In genomic region chr7:133262161-133262560, GRCm38 (mm10) we compare ENCODE assay signal across 18 mouse cellular contexts.
A peak's percentile ranks its signal among the peaks of the same experiment; 100 is the strongest.
DNase-seq lines count a peak whose midpoint lies in the region; ATAC-seq and TF ChIP-seq lines count a peak whose summit lies in the region.
"Had no signal": no experiment of that assay in that cellular context is flagged by ENCODE, and none has a peak within 500 bp of the region (broad histone marks: within the 10 kb centered on the region; RNA-seq: fewer than 3 reads in every experiment).

No protein-coding gene starts in this region.

- DNase-seq in forebrain, postnatal 0 days, result peak; percentile 43
- no peak for DNase-seq in forebrain, embryonic 10.5 days (ENCODE audit: extremely low spot score, low spot score)
- DNase-seq in left cerebral cortex, postnatal 25 days (ENCODE audit: low spot score in 2 of 2), result peak; percentile 5 to 54
- DNase-seq in left cerebral cortex, postnatal 10 days (ENCODE audit: extremely low spot score in 1 of 2, low spot score in 2 of 2), result no peak
- DNase-seq in brain, adult 2 months (ENCODE audit: low read depth, low spot score), result peak; percentile 83
- peak; percentile 38 to 41 for DNase-seq in cerebellum, postnatal 10 days
- DNase-seq: adrenal gland, postnatal 25 days; gastrocnemius, adult 2 months; heart, adult 2 months; kidney, adult 2 months; liver, postnatal 0 days; thymus, adult 2 months had no signal

- no peaks in the 10 kb centered on the region for H3K9me3 ChIP-seq in forebrain, postnatal 0 days (ENCODE audit: low read length)
- no peaks in the 10 kb centered on the region for H3K9me3 ChIP-seq in forebrain, embryonic 10.5 days
- H3K9me3 ChIP-seq: limb, embryonic 15.5 days; midbrain, embryonic 15.5 days; neural tube, embryonic 12.5 days had no signal

- ATAC-seq in forebrain, postnatal 0 days, result no peak; the same call in 1 of the 2 replicates
- ATAC-seq in megakaryocyte progenitor cell, adult 5-6 weeks (replicated peaks; ENCODE audit: poor library complexity), result no peak
- ATAC-seq: hindbrain, embryonic 16.5 days; liver, postnatal 0 days; midbrain, embryonic 15.5 days had no signal

- no peaks in the 10 kb centered on the region for H3K4me1 ChIP-seq in forebrain, postnatal 0 days (ENCODE audit: insufficient read depth)
- H3K4me1 ChIP-seq in forebrain, embryonic 10.5 days, result no peaks in the 10 kb centered on the region
- H3K4me1 ChIP-seq: limb, embryonic 15.5 days; midbrain, embryonic 15.5 days; neural tube, embryonic 12.5 days had no signal

- no peaks in the 10 kb centered on the region for H3K36me3 ChIP-seq in forebrain, postnatal 0 days (ENCODE audit: insufficient read depth)
- no peaks in the 10 kb centered on the region for H3K36me3 ChIP-seq in forebrain, embryonic 10.5 days (replicated peaks)
- H3K36me3 ChIP-seq: limb, embryonic 15.5 days; midbrain, embryonic 15.5 days; neural tube, embryonic 12.5 days had no signal

- 56% methylated on average over 5 of the region's 5 CpGs for WGBS in forebrain, postnatal 0 days
- 86% methylated on average over 5 of the region's 5 CpGs for WGBS in forebrain, embryonic 10.5 days

- H3K27me3 ChIP-seq in forebrain, postnatal 0 days (ENCODE audit: insufficient read depth, low read length), result no peaks in the 10 kb centered on the region
- H3K27me3 ChIP-seq in forebrain, embryonic 10.5 days (ENCODE audit: poor library complexity, severe bottlenecking), result no peaks in the 10 kb centered on the region
- H3K27me3 ChIP-seq: midbrain, embryonic 15.5 days; neural tube, embryonic 12.5 days had no signal

- intact Hi-C loops in left cerebral cortex, postnatal 25 days (cut with DNase I), result no loop called here
- intact Hi-C loops in left cerebral cortex, postnatal 10 days (cut with DNase I), result no loop called here

- no peak overlapping the region for H3K4me2 ChIP-seq in forebrain, postnatal 0 days (ENCODE audit: low read depth)
- H3K4me2 ChIP-seq: limb, embryonic 15.5 days; midbrain, embryonic 15.5 days; neural tube, embryonic 12.5 days had no signal

- TF ChIP-seq CTCF in forebrain, postnatal 0 days (IDR thresholded peaks at IDR 0.05; ENCODE audit: low read depth), result no peak

- H3K27ac ChIP-seq in forebrain, postnatal 0 days (ENCODE audit: low read depth, low read length), result no peak overlapping the region
- H3K27ac ChIP-seq in forebrain, embryonic 10.5 days, result no peak overlapping the region
- H3K27ac ChIP-seq: gastrocnemius, adult 2 months; heart, adult 2 months; left cerebral cortex, adult 2 months; limb, embryonic 15.5 days; midbrain, embryonic 15.5 days; neural tube, embryonic 12.5 days had no signal

- no peak overlapping the region for H3K4me3 ChIP-seq in forebrain, postnatal 0 days (ENCODE audit: low read depth, low read length)
- H3K4me3 ChIP-seq in forebrain, embryonic 10.5 days, result no peak overlapping the region
- H3K4me3 ChIP-seq: gastrocnemius, adult 2 months; heart, adult 2 months; left cerebral cortex, adult 2 months; limb, embryonic 15.5 days; midbrain, embryonic 15.5 days; neural tube, embryonic 12.5 days had no signal

- no peak overlapping the region for H3K9ac ChIP-seq in forebrain, postnatal 0 days
- H3K9ac ChIP-seq: limb, embryonic 15.5 days; liver, postnatal 0 days; midbrain, embryonic 15.5 days; neural tube, embryonic 12.5 days had no signal

Comparison
In these comparisons a context has a peak if more than half of its experiments do, and no peak if none do; other contexts are left out.
1. DNase-seq: peak in forebrain, postnatal 0 days (single experiment), left cerebral cortex, postnatal 25 days (2 of 2), brain, adult 2 months (single experiment) and cerebellum, postnatal 10 days (2 of 2); none in forebrain, embryonic 10.5 days (single experiment) and left cerebral cortex, postnatal 10 days (0 of 2).